Mouse (Mus musculus): ENCODE data around the gene Rnaseh1. TPM values are rescaled to one million over a fixed set of nuclear protein-coding genes. Genes with fewer than 3 reads are reported as not detected.
A peak's percentile ranks its signal among the peaks of the same experiment; 100 is the strongest.

Gene Rnaseh1
- polyA plus RNA-seq, 1 experiment from 2014 or later, result 19.6 TPM

GRCm38 (mm10) chr12:28667287-28667686 is 17.9 kb downstream of the Rnaseh1 start:
- no peak for ATAC-seq (ENCODE audit: extremely low read depth, insufficient number of reproducible peaks, low FRiP score, low TSS enrichment)
- Histone ChIP-seq H3K9me3 (no peaks in the 10 kb centered on the region), H3K27ac (replicated peaks) (no peak overlapping the region), H3K4me1 (peaks cover 17% of the 10 kb centered on the region), H3K4me3 (no peak overlapping the region), H3K9ac (0 out of 2 replicates have a peak overlapping the region, but pooled peaks have one; percentile 26), H3K27me3 (replicated peaks) (no peaks in the 10 kb centered on the region), H3K4me2 (no peak overlapping the region), H3K36me3 (peaks cover 4% of the 10 kb centered on the region; the same call in 1 of the 2 replicates)
- WGBS, result 14% methylated on average over 8 of the region's 8 CpGs

DNA sequence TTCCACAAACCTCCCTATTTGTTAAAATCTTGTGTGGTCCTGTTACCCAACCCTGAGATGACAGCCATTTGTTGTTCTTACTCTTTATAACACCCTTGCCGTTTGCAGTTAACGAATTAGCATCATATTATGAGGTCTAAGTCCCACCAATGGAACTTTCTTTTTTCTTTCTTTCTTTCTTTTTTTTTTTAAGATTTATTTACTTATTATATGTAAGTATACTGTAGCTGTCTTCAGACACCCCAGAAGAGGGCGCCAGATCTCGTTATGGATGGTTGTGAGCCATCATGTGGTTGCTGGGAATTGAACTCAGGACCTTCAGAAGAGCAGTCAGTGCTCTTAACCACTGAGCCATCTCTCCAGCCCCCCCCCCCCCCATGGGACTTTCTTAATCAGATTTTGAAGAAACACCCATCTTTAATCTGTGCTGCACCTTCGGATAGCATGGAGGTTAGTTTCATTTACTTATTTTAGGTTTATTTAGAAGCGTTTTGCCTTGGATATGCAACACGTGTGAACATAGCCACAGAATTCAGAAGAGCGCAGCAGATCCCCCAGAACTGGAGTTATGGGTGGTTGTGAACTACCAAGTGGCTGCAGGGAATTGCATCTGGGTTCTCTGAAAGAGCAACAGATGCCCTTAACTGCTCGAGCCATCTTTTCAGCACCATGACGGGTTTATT is 24.8 kb downstream of the Rnaseh1 start:
- Histone ChIP-seq H3K27ac (replicated peaks) (no peak overlapping the region), H3K9me3 (no peaks in the 10 kb centered on the region), H3K27me3 (replicated peaks) (no peaks in the 10 kb centered on the region), H3K4me3 (peak overlapping the region; percentile 70), H3K4me2 (peak overlapping the region; percentile 72), H3K9ac (0 out of 2 replicates have a peak overlapping the region, but pooled peaks have one; percentile 85), H3K36me3 (peaks cover 19% of the 10 kb centered on the region), H3K4me1 (peaks cover 14% of the 10 kb centered on the region)
- WGBS, result 81% methylated on average over 10 of the region's 10 CpGs
- ATAC-seq (ENCODE audit: extremely low read depth, insufficient number of reproducible peaks, low FRiP score, low TSS enrichment), result no peak

GRCm38 (mm10) chr12:28675121-28675924 is 25.9 kb downstream of the Rnaseh1 start, which contains the start of gene Adi1:
Adi1 (plus strand) TSS chr12:28675231.
- peak within 1 kb of the TSS; percentile 72 for H3K4me2 ChIP-seq
- H3K4me3 ChIP-seq, result peak within 1 kb of the TSS; percentile 70
- H3K9me3 ChIP-seq, result no peaks in the 10 kb centered on the region
- H3K36me3 ChIP-seq, result peaks cover 29% of the 10 kb centered on the region
- peaks cover 14% of the 10 kb centered on the region for H3K4me1 ChIP-seq
- H3K27me3 ChIP-seq (replicated peaks), result no peaks in the 10 kb centered on the region
- peak within 1 kb of the TSS; percentile 85 for H3K9ac ChIP-seq
- 2% methylated on average over 53 of the region's 53 CpGs for WGBS
- peak; percentile 77 for ATAC-seq (ENCODE audit: extremely low read depth, insufficient number of reproducible peaks, low FRiP score, low TSS enrichment)
- H3K27ac ChIP-seq (replicated peaks), result peak within 1 kb of the TSS; percentile 88

DNA sequence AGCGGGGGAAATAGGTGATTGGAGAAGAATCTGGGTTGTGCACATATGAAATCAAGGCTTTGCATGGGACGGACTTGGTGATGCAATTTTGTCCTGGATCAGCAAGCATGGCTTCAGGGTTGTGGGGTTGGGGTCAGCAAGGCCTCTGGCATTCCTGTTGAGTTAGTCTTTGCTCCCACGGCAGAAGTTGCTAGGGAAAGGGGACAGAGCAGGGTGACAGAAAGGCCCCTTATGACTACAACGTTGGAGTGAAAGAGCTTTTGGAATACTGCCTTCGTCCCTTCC is 26.5 kb downstream of the Rnaseh1 start:
- peak overlapping the region; percentile 88 for H3K27ac ChIP-seq (replicated peaks)
- H3K4me3 ChIP-seq, result peak overlapping the region; percentile 70
- no peaks in the 10 kb centered on the region for H3K27me3 ChIP-seq (replicated peaks)
- no peaks in the 10 kb centered on the region for H3K9me3 ChIP-seq
- H3K36me3 ChIP-seq, result peaks cover 35% of the 10 kb centered on the region
- 60% methylated on average over 5 of the region's 5 CpGs for WGBS
- peak overlapping the region; percentile 72 for H3K4me2 ChIP-seq
- peaks cover 14% of the 10 kb centered on the region for H3K4me1 ChIP-seq
- H3K9ac ChIP-seq, result peak overlapping the region; percentile 85
- ATAC-seq (ENCODE audit: extremely low read depth, insufficient number of reproducible peaks, low FRiP score, low TSS enrichment), result no peak

DNA sequence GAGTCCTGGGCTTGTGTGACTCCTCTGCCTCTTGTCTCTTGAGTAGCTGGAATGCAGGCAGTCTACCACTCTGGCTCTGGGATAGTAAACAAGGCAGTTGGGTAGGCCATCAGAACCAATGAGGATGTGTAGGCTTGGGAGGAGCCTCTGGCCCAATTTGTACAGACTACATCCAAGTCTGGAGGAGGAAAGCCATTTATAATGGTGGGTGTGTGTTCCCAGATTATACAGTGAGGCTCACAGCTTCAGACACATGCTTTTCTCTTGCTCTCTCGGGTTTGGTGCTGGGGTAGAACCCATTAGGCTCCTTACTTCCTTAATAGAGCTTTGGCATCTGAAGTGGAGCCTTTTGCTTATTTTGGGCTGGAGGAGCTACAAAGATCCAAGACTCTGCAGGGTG is 35.3 kb downstream of the Rnaseh1 start:
- Histone ChIP-seq H3K27me3 (replicated peaks) (no peaks in the 10 kb centered on the region), H3K27ac (replicated peaks) (no peak overlapping the region), H3K9ac (no peak overlapping the region), H3K4me3 (no peak overlapping the region), H3K9me3 (no peaks in the 10 kb centered on the region), H3K36me3 (peaks cover 45% of the 10 kb centered on the region), H3K4me2 (no peak overlapping the region), H3K4me1 (no peaks in the 10 kb centered on the region)
- 88% methylated on average over 1 of the region's 1 CpGs for WGBS
- no peak for ATAC-seq (ENCODE audit: extremely low read depth, insufficient number of reproducible peaks, low FRiP score, low TSS enrichment)

DNA sequence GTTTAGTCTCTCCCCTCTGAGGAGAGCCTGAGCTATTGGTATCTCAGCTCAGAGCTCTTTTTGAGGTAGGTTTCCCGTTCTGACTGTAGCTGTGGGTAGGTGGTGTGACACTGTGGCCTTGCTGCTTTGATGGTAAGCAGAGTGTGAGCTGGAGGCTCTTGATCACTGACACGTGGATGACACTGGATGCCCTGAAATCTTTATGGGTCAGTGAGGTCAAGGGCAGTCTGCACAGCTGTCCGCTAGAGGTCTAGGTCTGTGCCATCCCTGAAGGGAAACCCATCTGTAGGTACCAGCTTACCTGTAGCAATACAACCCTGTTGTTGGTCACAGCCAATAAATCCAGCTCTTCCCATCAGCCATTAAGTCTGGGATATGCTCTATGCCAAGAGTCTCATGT is 36.4 kb downstream of the Rnaseh1 start:
- Histone ChIP-seq H3K27ac (replicated peaks) (no peak overlapping the region), H3K4me2 (no peak overlapping the region), H3K36me3 (peaks cover 46% of the 10 kb centered on the region), H3K4me1 (no peaks in the 10 kb centered on the region), H3K4me3 (no peak overlapping the region), H3K9me3 (no peaks in the 10 kb centered on the region), H3K27me3 (replicated peaks) (no peaks in the 10 kb centered on the region), H3K9ac (no peak overlapping the region)
- 65% methylated on average over 3 of the region's 3 CpGs for WGBS
- ATAC-seq (ENCODE audit: extremely low read depth, insufficient number of reproducible peaks, low FRiP score, low TSS enrichment), result no peak

- no peaks in the 10 kb centered on the region for H3K9me3 ChIP-seq
- no peak for ATAC-seq (ENCODE audit: extremely low read depth, insufficient number of reproducible peaks, low FRiP score, low TSS enrichment)
- peaks cover 46% of the 10 kb centered on the region for H3K36me3 ChIP-seq
- H3K9ac ChIP-seq, result no peak overlapping the region
- no peak overlapping the region for H3K27ac ChIP-seq (replicated peaks)
- H3K4me3 ChIP-seq, result no peak overlapping the region
- no peaks in the 10 kb centered on the region for H3K27me3 ChIP-seq (replicated peaks)
- no peaks in the 10 kb centered on the region for H3K4me1 ChIP-seq
- WGBS, result 78% methylated on average over 8 of the region's 8 CpGs
- no peak overlapping the region for H3K4me2 ChIP-seq
Measured at GRCm38 (mm10) chr12:28686199-28686879, 36.9 kb downstream of the Rnaseh1 start.

- H3K27me3 ChIP-seq (replicated peaks), result no peaks in the 10 kb centered on the region
Measured at GRCm38 (mm10) chr12:28688996-28689395, 39.6 kb downstream of the Rnaseh1 start.

DNA sequence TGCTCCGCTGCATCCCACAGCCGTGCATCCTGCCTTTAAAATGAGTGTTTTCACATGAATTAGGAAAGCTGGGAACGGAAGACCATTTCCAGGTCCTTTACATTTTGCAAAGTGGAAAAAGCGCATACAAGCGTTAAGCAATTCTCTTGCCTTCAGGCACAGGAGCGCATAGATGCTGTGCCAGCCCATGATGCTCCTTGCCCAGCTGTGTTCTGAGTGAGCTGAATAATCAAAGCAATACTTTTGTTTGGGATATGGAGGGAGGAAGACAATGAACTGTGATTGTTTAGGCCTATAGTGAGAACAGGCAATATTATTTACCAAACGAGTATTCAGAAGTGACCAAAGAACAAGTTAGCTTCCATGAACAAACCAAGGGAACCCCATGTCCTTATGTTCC is 41.3 kb downstream of the Rnaseh1 start:
- no peaks in the 10 kb centered on the region for H3K9me3 ChIP-seq
- no peak for ATAC-seq (ENCODE audit: extremely low read depth, insufficient number of reproducible peaks, low FRiP score, low TSS enrichment)
- H3K27me3 ChIP-seq (replicated peaks), result no peaks in the 10 kb centered on the region
- peaks cover 49% of the 10 kb centered on the region for H3K36me3 ChIP-seq
- H3K4me3 ChIP-seq, result no peak overlapping the region
- peaks cover 17% of the 10 kb centered on the region for H3K4me1 ChIP-seq
- no peak overlapping the region for H3K27ac ChIP-seq (replicated peaks)
- H3K9ac ChIP-seq, result no peak overlapping the region
- H3K4me2 ChIP-seq, result no peak overlapping the region
- WGBS, result 90% methylated on average over 7 of the region's 7 CpGs

More at GRCm38 (mm10) chr12:28688996-28689395, 39.6 kb downstream of the Rnaseh1 start:
- Histone ChIP-seq H3K9me3 (no peaks in the 10 kb centered on the region), H3K9ac (no peak overlapping the region), H3K27ac (replicated peaks) (no peak overlapping the region), H3K36me3 (peaks cover 50% of the 10 kb centered on the region), H3K4me3 (no peak overlapping the region), H3K4me1 (peaks cover 4% of the 10 kb centered on the region), H3K4me2 (no peak overlapping the region)
- ATAC-seq (ENCODE audit: extremely low read depth, insufficient number of reproducible peaks, low FRiP score, low TSS enrichment), result no peak
- WGBS, result 89% methylated on average over 6 of the region's 6 CpGs

DNA sequence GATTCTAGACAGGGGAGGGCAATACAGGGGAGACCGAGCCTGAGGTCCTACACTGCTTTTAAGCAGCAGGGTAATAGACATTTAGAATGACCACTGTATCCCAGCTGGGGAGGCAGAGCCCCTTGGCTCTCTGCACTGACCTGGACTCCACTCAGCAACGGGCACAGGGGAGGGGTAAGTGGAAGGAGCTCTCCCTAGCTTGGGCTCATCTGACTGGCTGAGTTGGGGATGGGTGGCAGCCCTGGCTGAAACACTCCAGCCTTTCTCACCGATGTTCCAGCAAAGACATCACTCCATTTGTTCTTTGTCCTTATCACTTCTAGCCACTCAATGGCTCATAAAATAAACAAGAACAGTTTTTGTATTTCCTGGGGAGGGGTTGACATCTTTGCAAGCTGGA is 44.3 kb downstream of the Rnaseh1 start:
- H3K27me3 ChIP-seq (replicated peaks), result 0 out of 2 replicates have a peak, but pooled peaks cover 2% of the 10 kb centered on the region
- H3K9me3 ChIP-seq, result no peaks in the 10 kb centered on the region
- H3K36me3 ChIP-seq, result peaks cover 62% of the 10 kb centered on the region
- H3K4me3 ChIP-seq, result no peak overlapping the region
- H3K27ac ChIP-seq (replicated peaks), result no peak overlapping the region
- H3K4me1 ChIP-seq, result peaks cover 17% of the 10 kb centered on the region
- H3K4me2 ChIP-seq, result no peak overlapping the region
- no peak overlapping the region for H3K9ac ChIP-seq
- no peak for ATAC-seq (ENCODE audit: extremely low read depth, insufficient number of reproducible peaks, low FRiP score, low TSS enrichment)
- 52% methylated on average over 3 of the region's 3 CpGs for WGBS

GRCm38 (mm10) chr12:28694231-28694630 is 44.8 kb downstream of the Rnaseh1 start:
- H3K27me3 ChIP-seq (replicated peaks), result 0 out of 2 replicates have a peak, but pooled peaks cover 2% of the 10 kb centered on the region
- no peak overlapping the region for H3K4me3 ChIP-seq
- no peak overlapping the region for H3K4me2 ChIP-seq
- no peak for ATAC-seq (ENCODE audit: extremely low read depth, insufficient number of reproducible peaks, low FRiP score, low TSS enrichment)
- H3K9ac ChIP-seq, result no peak overlapping the region
- H3K4me1 ChIP-seq, result peaks cover 17% of the 10 kb centered on the region
- H3K36me3 ChIP-seq, result peaks cover 58% of the 10 kb centered on the region
- no peaks in the 10 kb centered on the region for H3K9me3 ChIP-seq
- H3K27ac ChIP-seq (replicated peaks), result no peak overlapping the region
- WGBS, result 56% methylated on average over 2 of the region's 2 CpGs
